13 mouse cellular contexts compared by ENCODE assay signal in the genomic region with DNA sequence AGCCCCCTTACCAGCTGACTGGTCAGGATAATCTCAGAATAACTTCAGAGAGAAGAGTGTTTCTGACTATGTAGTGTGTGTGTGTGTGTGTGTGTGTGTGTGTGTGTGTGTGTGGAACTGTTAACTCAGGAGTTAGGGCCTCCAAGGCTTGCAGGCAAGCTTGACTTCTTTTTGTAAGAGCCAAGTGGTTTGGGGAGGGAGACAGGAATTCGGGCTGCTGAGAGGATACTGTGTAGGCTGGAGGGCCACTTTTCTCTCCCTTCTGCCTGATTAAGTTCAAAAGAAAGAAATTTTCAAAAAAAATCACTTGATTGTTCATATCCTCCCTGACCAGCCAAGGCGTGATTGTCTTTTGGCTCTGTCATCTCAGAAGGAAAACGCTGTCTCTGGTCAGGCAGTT. TPM values are rescaled to one million over a fixed set of nuclear protein-coding genes. Genes with fewer than 3 reads are reported as not detected.
DNase-seq lines count a peak whose midpoint lies in the region; ATAC-seq lines count a peak whose summit lies in the region.
"Had no signal": no experiment of that assay in that cellular context is flagged by ENCODE, and none has a peak within 500 bp of the region (broad histone marks: within the 10 kb centered on the region; RNA-seq: fewer than 3 reads in every experiment).

No protein-coding gene starts in this region.

- H3K9ac ChIP-seq in heart, embryonic 14.5 days (ENCODE audit: low read length), result no peak overlapping the region
- no peak overlapping the region for H3K9ac ChIP-seq in lung, embryonic 15.5 days
- H3K9ac ChIP-seq in hindbrain, embryonic 13.5 days, result no peak overlapping the region
- no peak overlapping the region for H3K9ac ChIP-seq in neural tube, embryonic 15.5 days (replicated peaks)
- H3K9ac ChIP-seq: liver, embryonic 13.5 days had no signal

- H3K4me3 ChIP-seq in heart, embryonic 14.5 days (ENCODE audit: control insufficient read depth in 1 of 2, insufficient read depth in 1 of 2, low read depth in 1 of 2, low read length in 2 of 2), result no peak overlapping the region
- peak overlapping the region; percentile 26; the same call in 1 of the 2 replicates for H3K4me3 ChIP-seq in lung, embryonic 15.5 days
- no peak overlapping the region for H3K4me3 ChIP-seq in hindbrain, embryonic 13.5 days
- H3K4me3 ChIP-seq in neural tube, embryonic 15.5 days (replicated peaks), result peak overlapping the region; percentile 1; the same call in 1 of the 2 replicates
- H3K4me3 ChIP-seq: liver, embryonic 13.5 days had no signal

- peak overlapping the region in 1 of 2 experiments; percentile 45; a peak in 1 of 4 replicates for H3K27ac ChIP-seq in heart, embryonic 14.5 days (replicated peaks in 1 of 2; ENCODE audit: control insufficient read depth in 1 of 2, insufficient read depth in 1 of 2, low read depth in 2 of 2, low read length in 2 of 2)
- H3K27ac ChIP-seq in lung, embryonic 15.5 days, result peak overlapping the region; percentile 95
- H3K27ac ChIP-seq in hindbrain, embryonic 13.5 days, result peak overlapping the region; percentile 58; the same call in 1 of the 2 replicates
- peak overlapping the region; percentile 56; the same call in 1 of the 2 replicates for H3K27ac ChIP-seq in neural tube, embryonic 15.5 days (replicated peaks)

- no peak for DNase-seq in heart, adult 8-10 months (ENCODE audit: low spot score)
- DNase-seq in lung, postnatal 25 days (ENCODE audit: low spot score), result no peak
- no peak for DNase-seq in right cerebral cortex, adult 18-20 months
- no peak for DNase-seq in thymus, postnatal 36 days
- DNase-seq: cerebellum, postnatal 14 days; kidney, adult 8-10 months; liver, embryonic 13.5 days had no signal

- H3K9me3 ChIP-seq in heart, embryonic 14.5 days (ENCODE audit: control insufficient read depth, low read length), result no peaks in the 10 kb centered on the region
- no peaks in the 10 kb centered on the region for H3K9me3 ChIP-seq in lung, embryonic 15.5 days
- H3K9me3 ChIP-seq in hindbrain, embryonic 13.5 days, result no peaks in the 10 kb centered on the region
- no peaks in the 10 kb centered on the region for H3K9me3 ChIP-seq in neural tube, embryonic 15.5 days (replicated peaks)
- H3K9me3 ChIP-seq: liver, embryonic 13.5 days had no signal

- 58% methylated on average over 3 of the region's 3 CpGs for whole genome bisulfite sequencing in heart, embryonic 14.5 days
- WGBS in lung, embryonic 15.5 days, result 19% methylated on average over 3 of the region's 3 CpGs
- WGBS in hindbrain, embryonic 13.5 days, result 21% methylated on average over 3 of the region's 3 CpGs
- 21% methylated on average over 3 of the region's 3 CpGs for WGBS in neural tube, embryonic 15.5 days

- peak overlapping the region; percentile 35; the same call in 1 of the 2 replicates for H3K4me2 ChIP-seq in heart, embryonic 14.5 days (ENCODE audit: low read length)
- peak overlapping the region; percentile 49 for H3K4me2 ChIP-seq in lung, embryonic 15.5 days
- H3K4me2 ChIP-seq in hindbrain, embryonic 13.5 days, result peak overlapping the region; percentile 34
- peak overlapping the region; percentile 23 for H3K4me2 ChIP-seq in neural tube, embryonic 15.5 days
- H3K4me2 ChIP-seq: liver, embryonic 13.5 days had no signal

- H3K4me1 ChIP-seq in heart, embryonic 14.5 days (ENCODE audit: control insufficient read depth in 2 of 2, insufficient read depth in 2 of 2, low read length in 2 of 2), result peaks cover 33 to 37% of the 10 kb centered on the region in 2 experiments
- H3K4me1 ChIP-seq in lung, embryonic 15.5 days, result peaks cover 76% of the 10 kb centered on the region
- peaks cover 59% of the 10 kb centered on the region for H3K4me1 ChIP-seq in hindbrain, embryonic 13.5 days (replicated peaks)
- H3K4me1 ChIP-seq in neural tube, embryonic 15.5 days, result peaks cover 50% of the 10 kb centered on the region

- no peaks in the 10 kb centered on the region for H3K36me3 ChIP-seq in heart, embryonic 14.5 days (ENCODE audit: control insufficient read depth, insufficient read depth, low read length)
- no peaks in the 10 kb centered on the region for H3K36me3 ChIP-seq in lung, embryonic 15.5 days
- no peaks in the 10 kb centered on the region for H3K36me3 ChIP-seq in hindbrain, embryonic 13.5 days
- H3K36me3 ChIP-seq in neural tube, embryonic 15.5 days, result no peaks in the 10 kb centered on the region
- H3K36me3 ChIP-seq: liver, embryonic 13.5 days had no signal

- H3K27me3 ChIP-seq in heart, embryonic 14.5 days (ENCODE audit: control insufficient read depth, insufficient read depth, low read length), result no peaks in the 10 kb centered on the region
- H3K27me3 ChIP-seq in lung, embryonic 15.5 days, result no peaks in the 10 kb centered on the region
- H3K27me3 ChIP-seq in hindbrain, embryonic 13.5 days, result no peaks in the 10 kb centered on the region
- H3K27me3 ChIP-seq in neural tube, embryonic 15.5 days (replicated peaks), result no peaks in the 10 kb centered on the region

- ATAC-seq in heart, embryonic 14.5 days (ENCODE audit: insufficient number of reproducible peaks, insufficient read depth, low FRiP score, low read depth), result no peak
- 0 out of 2 replicates have a peak, but pooled peaks have one; percentile 6 for ATAC-seq in lung, embryonic 15.5 days (ENCODE audit: borderline replicate concordance, extremely low read depth, low FRiP score, low TSS enrichment)
- no peak for ATAC-seq in hindbrain, embryonic 13.5 days (ENCODE audit: low FRiP score)
- no peak for ATAC-seq in neural tube, embryonic 15.5 days (ENCODE audit: low FRiP score)

RNA-seq across cellular contexts. Expression of a gene that starts 0.8 kb away (rescaled TPM):
- 2.1 and 2.7 TPM in 2 replicates for polyA plus RNA-seq in heart, embryonic 14.5 days (2014; fragmentation: Nextera tagmentation; extraction: Ambion mirVana)
- 10 to 100 TPM; 26.0 to 28.4 (median 27.1) TPM for total RNA-seq in heart, adult 8-10 months (2022)
- 17.1 and 19.6 TPM in 2 replicates for polyA plus RNA-seq in lung, embryonic 15.5 days (2015; fragmentation: Nextera tagmentation; extraction: Ambion mirVana)
- polyA plus RNA-seq in hindbrain, embryonic 13.5 days (2015; fragmentation: Nextera tagmentation; extraction: Ambion mirVana), result 10.2 and 14.8 TPM in 2 replicates
- polyA plus RNA-seq in neural tube, embryonic 15.5 days (2015; fragmentation: Nextera tagmentation; extraction: Ambion mirVana), result 10.6 and 11.4 TPM in 2 replicates
- total RNA-seq: CH12.LX; granulocyte monocyte progenitor cell, adult 5-6 weeks had no signal

RNA-seq across cellular contexts. Expression of a gene that starts 12.6 kb away (rescaled TPM):
- polyA plus RNA-seq in heart, embryonic 14.5 days (2014; fragmentation: Nextera tagmentation; extraction: Ambion mirVana), result 0.40 and 0.47 TPM in 2 replicates
- under 1 TPM in 2 of 4 experiments, not detected in 2; 0.31 to 0.44 TPM for total RNA-seq in heart, adult 8-10 months (2022)
- 0.67 and 0.81 TPM in 2 replicates for polyA plus RNA-seq in lung, embryonic 15.5 days (2015; fragmentation: Nextera tagmentation; extraction: Ambion mirVana)
- 2.7 and 3.6 TPM in 2 replicates for polyA plus RNA-seq in hindbrain, embryonic 13.5 days (2015; fragmentation: Nextera tagmentation; extraction: Ambion mirVana)
- 2.0 and 2.8 TPM in 2 replicates for polyA plus RNA-seq in neural tube, embryonic 15.5 days (2015; fragmentation: Nextera tagmentation; extraction: Ambion mirVana)
- total RNA-seq: CH12.LX; granulocyte monocyte progenitor cell, adult 5-6 weeks had no signal

Comparison
In these comparisons a context has a peak if more than half of its experiments do, and no peak if none do; other contexts are left out.
1. H3K4me3 ChIP-seq: peak in lung, embryonic 15.5 days (single experiment) and neural tube, embryonic 15.5 days (single experiment); none in heart, embryonic 14.5 days (0 of 2) and hindbrain, embryonic 13.5 days (single experiment).
2. Peak in every context shown above with its lines, with median percentiles within 50 percentile points of each other: H3K4me2 ChIP-seq.